In the genomic region with DNA sequence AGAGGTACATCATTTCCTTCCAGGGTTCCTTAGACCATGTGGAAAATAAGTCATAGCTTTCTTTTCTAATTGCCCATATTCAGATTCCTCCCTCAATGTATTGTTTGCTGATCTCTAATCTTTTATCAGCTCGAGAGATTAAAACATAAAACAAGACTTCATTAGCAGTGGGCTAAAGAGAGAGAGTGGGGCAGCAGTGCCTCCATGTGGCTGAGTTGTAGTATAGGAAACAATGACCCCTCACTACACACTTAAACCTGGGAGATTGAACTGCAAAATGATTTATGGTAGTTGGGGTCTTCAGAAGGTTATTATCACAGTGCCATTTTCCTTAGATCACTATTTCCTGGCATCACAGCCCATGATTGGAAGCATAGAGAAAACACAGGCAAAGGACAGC, we compare ENCODE assay signal across 8 mouse cellular contexts. TPM values are rescaled to one million over a fixed set of nuclear protein-coding genes. Genes with fewer than 3 reads are reported as not detected.
A peak's percentile ranks its signal among the peaks of the same experiment; 100 is the strongest.
DNase-seq lines count a peak whose midpoint lies in the region; ATAC-seq and TF ChIP-seq lines count a peak whose summit lies in the region.

No protein-coding gene starts in this region.

- no peaks in the 10 kb centered on the region for H3K27me3 ChIP-seq in heart, postnatal 0 days (ENCODE audit: control insufficient read depth, insufficient read depth, low read length)
- no peaks in the 10 kb centered on the region for H3K27me3 ChIP-seq in heart, embryonic 11.5 days (ENCODE audit: control insufficient read depth, insufficient read depth, low read length)
- H3K27me3 ChIP-seq in thymus, adult 2 months (ENCODE audit: control insufficient read depth, insufficient read depth, low read length) = no peaks in the 10 kb centered on the region
- no peaks in the 10 kb centered on the region for H3K27me3 ChIP-seq in midbrain, embryonic 16.5 days (ENCODE audit: control insufficient read depth, insufficient read depth, low read depth, low read length)

- H3K4me3 ChIP-seq in heart, postnatal 0 days (ENCODE audit: low read depth, low read length) = no peak overlapping the region
- no peak overlapping the region for H3K4me3 ChIP-seq in heart, embryonic 11.5 days (ENCODE audit: low read depth, low read length)
- H3K4me3 ChIP-seq in thymus, adult 2 months (ENCODE audit: control insufficient read depth, insufficient read depth, low read length) = no peak overlapping the region
- no peak overlapping the region for H3K4me3 ChIP-seq in midbrain, embryonic 16.5 days (ENCODE audit: low read depth, low read length)

- no peak for TF ChIP-seq POLR2A in thymus, adult 2 months (IDR thresholded peaks at IDR 0.05; ENCODE audit: control insufficient read depth, extremely low read depth, insufficient read depth, low read length, poor library complexity)

- no peaks in the 10 kb centered on the region for H3K36me3 ChIP-seq in heart, postnatal 0 days (replicated peaks; ENCODE audit: control insufficient read depth, insufficient read depth, low read length)
- no peaks in the 10 kb centered on the region for H3K36me3 ChIP-seq in heart, embryonic 11.5 days (ENCODE audit: control insufficient read depth, insufficient read depth, low read length)
- H3K36me3 ChIP-seq in thymus, adult 2 months (ENCODE audit: control insufficient read depth, insufficient read depth, low read length) = no peaks in the 10 kb centered on the region
- H3K36me3 ChIP-seq in midbrain, embryonic 16.5 days (ENCODE audit: control insufficient read depth, insufficient read depth, low read length) = no peaks in the 10 kb centered on the region

- no peaks in the 10 kb centered on the region for H3K4me1 ChIP-seq in heart, postnatal 0 days (ENCODE audit: control insufficient read depth, insufficient read depth)
- no peaks in the 10 kb centered on the region for H3K4me1 ChIP-seq in heart, embryonic 11.5 days (ENCODE audit: control insufficient read depth, insufficient read depth, low read length)
- no peaks in the 10 kb centered on the region for H3K4me1 ChIP-seq in thymus, adult 2 months (replicated peaks; ENCODE audit: control insufficient read depth, insufficient read depth, low read length)
- no peaks in the 10 kb centered on the region for H3K4me1 ChIP-seq in midbrain, embryonic 16.5 days (ENCODE audit: control insufficient read depth, insufficient read depth, low read length)

- no peak overlapping the region for H3K4me2 ChIP-seq in heart, postnatal 0 days (ENCODE audit: low read depth, low read length)
- no peak overlapping the region for H3K4me2 ChIP-seq in heart, embryonic 11.5 days
- no peak overlapping the region for H3K4me2 ChIP-seq in midbrain, embryonic 16.5 days (ENCODE audit: low read length)

- no peaks in the 10 kb centered on the region for H3K9me3 ChIP-seq in heart, postnatal 0 days (replicated peaks; ENCODE audit: control insufficient read depth, low read length)
- H3K9me3 ChIP-seq in heart, embryonic 11.5 days (replicated peaks; ENCODE audit: control insufficient read depth, low read length) = no peaks in the 10 kb centered on the region
- no peaks in the 10 kb centered on the region for H3K9me3 ChIP-seq in midbrain, embryonic 16.5 days (replicated peaks; ENCODE audit: control insufficient read depth, low read length, poor library complexity, severe bottlenecking)

- TF ChIP-seq CTCF in heart, postnatal 0 days (IDR thresholded peaks at IDR 0.05; ENCODE audit: low read depth) = peak; percentile 71
- no peak for TF ChIP-seq CTCF in thymus, adult 2 months (IDR thresholded peaks at IDR 0.05; ENCODE audit: borderline replicate concordance, control insufficient read depth, extremely low read depth, insufficient read depth, low read length, poor library complexity)

- WGBS in heart, postnatal 0 days = 23% methylated on average over 1 of the region's 1 CpGs
- 39% methylated on average over 1 of the region's 1 CpGs for WGBS in heart, embryonic 11.5 days (ENCODE audit: insufficient replicate concordance)
- WGBS in thymus, adult 2 months = 19% methylated on average over 1 of the region's 1 CpGs
- 31% methylated on average over 1 of the region's 1 CpGs for WGBS in midbrain, embryonic 16.5 days

- ATAC-seq in heart, postnatal 0 days (ENCODE audit: insufficient read depth, low read depth) = no peak
- no peak for ATAC-seq in heart, embryonic 11.5 days (replicated peaks; ENCODE audit: insufficient number of reproducible peaks, low FRiP score, low TSS enrichment)
- peak; percentile 82 to 85 for ATAC-seq in hematopoietic stem cell, adult 5-6 weeks (replicated peaks in 1 of 2; ENCODE audit: insufficient read depth in 1 of 2, low FRiP score in 2 of 2, low TSS enrichment in 1 of 2, low read depth in 1 of 2, poor library complexity in 2 of 2, severe bottlenecking in 2 of 2)
- no peak for ATAC-seq in midbrain, embryonic 16.5 days

- DNase-seq in heart, postnatal 0 days (ENCODE audit: low spot score) = peak; percentile 17
- peak; percentile 26 for DNase-seq in thymus, postnatal 4 days
- DNase-seq in thymus, adult 2 months = no peak
- peak; percentile 35 for DNase-seq in retina, embryonic 14.5 days (ENCODE audit: low spot score)
- no peak for DNase-seq in urinary bladder, adult 2 months (ENCODE audit: low spot score)

- H3K27ac ChIP-seq in heart, postnatal 0 days (ENCODE audit: low read depth) = no peak overlapping the region
- no peak overlapping the region for H3K27ac ChIP-seq in heart, embryonic 11.5 days (ENCODE audit: low read depth, low read length)
- no peak overlapping the region for H3K27ac ChIP-seq in thymus, adult 2 months (ENCODE audit: control insufficient read depth, insufficient read depth, low read length)
- H3K27ac ChIP-seq in midbrain, embryonic 16.5 days (ENCODE audit: low read length) = no peak overlapping the region

- TF ChIP-seq EP300 in heart, postnatal 0 days (IDR thresholded peaks at IDR 0.05; ENCODE audit: low read depth) = no peak

- no peak overlapping the region for H3K9ac ChIP-seq in heart, postnatal 0 days (replicated peaks; ENCODE audit: low read depth, low read length)
- H3K9ac ChIP-seq in heart, embryonic 11.5 days (ENCODE audit: low read depth, low read length) = no peak overlapping the region
- no peak overlapping the region for H3K9ac ChIP-seq in midbrain, embryonic 16.5 days (ENCODE audit: low read depth, low read length)

RNA-seq across cellular contexts. Expression of a gene that starts 15.1 kb away (rescaled TPM):
- not detected in 2 replicates for total RNA-seq in heart, postnatal 0 days (2014; rRNA removed; ENCODE audit: low replicate concordance)
- 0.11 and 0.25 TPM in 2 replicates for polyA plus RNA-seq in heart, postnatal 0 days (2015; fragmentation: Nextera tagmentation; extraction: Ambion mirVana)
- polyA plus RNA-seq in heart, embryonic 11.5 days (2014; fragmentation: Nextera tagmentation; extraction: Ambion mirVana) = not detected in 2 replicates
- 2.4 and 2.7 TPM in 2 replicates for polyA plus RNA-seq in thymus, adult 2 months (2012; rRNA removed)
- total RNA-seq in hematopoietic stem cell, adult 5-6 weeks (2017) = 2.8 and 3.6 TPM in 2 replicates
- 0.43 and 0.59 TPM in 2 replicates for polyA plus RNA-seq in urinary bladder, adult 2 months (2012; rRNA removed)
- polyA plus RNA-seq in midbrain, embryonic 16.5 days (2015; fragmentation: Nextera tagmentation; extraction: Ambion mirVana) = not detected in 2 replicates

Comparison
In these comparisons a context has a peak if more than half of its experiments do, and no peak if none do; other contexts are left out.
1. DNase-seq: peak in heart, postnatal 0 days (single experiment), thymus, postnatal 4 days (single experiment) and retina, embryonic 14.5 days (single experiment); none in thymus, adult 2 months (single experiment) and urinary bladder, adult 2 months (single experiment).
2. ATAC-seq: peak in hematopoietic stem cell, adult 5-6 weeks (2 of 2); none in heart, postnatal 0 days (single experiment), heart, embryonic 11.5 days (single experiment) and midbrain, embryonic 16.5 days (single experiment).